Mouse (Mus musculus): ENCODE results near the gene Grik1. TPM values are rescaled to one million over a fixed set of nuclear protein-coding genes. Genes with fewer than 3 reads are reported as not detected.

Grik1 gene
- polyA plus RNA-seq, 1 experiment: 0.02 TPM

GRCm38 (mm10) chr16:87851550-87851949 is 438.5 kb downstream of the Grik1 start:
- H3K27ac ChIP-seq (ENCODE audit: insufficient read depth, low read length): no peak overlapping the region
- no peak for TF ChIP-seq CTCF (IDR thresholded peaks at IDR 0.05; ENCODE audit: extremely low read depth, insufficient read depth, insufficient read length, insufficient replicate concordance)
- no peak for TF ChIP-seq POLR2A (IDR thresholded peaks at IDR 0.05; ENCODE audit: low read depth, low read length)
- H3K4me3 ChIP-seq (ENCODE audit: extremely low read depth, insufficient read depth, insufficient read length): no peak overlapping the region
- H3K27me3 ChIP-seq (ENCODE audit: control insufficient read depth, insufficient read depth, low read length): no peaks in the 10 kb centered on the region
- 65% methylated on average over 2 of the region's 2 CpGs for WGBS
- no peak for DNase-seq (ENCODE audit: low read depth in 1 of 2, low spot score in 2 of 2)
- H3K4me1 ChIP-seq (ENCODE audit: control insufficient read depth, insufficient read depth, insufficient read length): no peaks in the 10 kb centered on the region
- H3K36me3 ChIP-seq (ENCODE audit: control insufficient read depth, insufficient read depth, low read length): no peaks in the 10 kb centered on the region

GRCm38 (mm10) chr16:87848799-87849198 is 441.3 kb downstream of the Grik1 start:
- Histone ChIP-seq H3K36me3 (ENCODE audit: control insufficient read depth, insufficient read depth, low read length) (no peaks in the 10 kb centered on the region), H3K27me3 (ENCODE audit: control insufficient read depth, insufficient read depth, low read length) (no peaks in the 10 kb centered on the region), H3K27ac (ENCODE audit: insufficient read depth, low read length) (no peak overlapping the region), H3K4me1 (ENCODE audit: control insufficient read depth, insufficient read depth, insufficient read length) (no peaks in the 10 kb centered on the region), H3K4me3 (ENCODE audit: extremely low read depth, insufficient read depth, insufficient read length) (no peak overlapping the region)
- 89% methylated on average over 3 of the region's 3 CpGs for WGBS
- TF ChIP-seq CTCF (IDR thresholded peaks at IDR 0.05; ENCODE audit: extremely low read depth, insufficient read depth, insufficient read length, insufficient replicate concordance) (no peak), POLR2A (IDR thresholded peaks at IDR 0.05; ENCODE audit: low read depth, low read length) (no peak)
- DNase-seq (ENCODE audit: low read depth in 1 of 2, low spot score in 2 of 2): no peak

Other genes starting within 250 kb of the Grik1 start
- not detected in 2 replicates for gene Cldn17, start 216.7 kb upstream of the Grik1 start, polyA plus RNA-seq (2012; rRNA removed)